Mouse (Mus musculus): Measurements from ENCODE around the gene 4930502E18Rik. TPM values are rescaled to one million over a fixed set of nuclear protein-coding genes. Genes with fewer than 3 reads are reported as not detected.
"Not testable (repeated sequence)": the region's sequence is repeated elsewhere in the genome, so short reads cannot be mapped to it uniquely, and the experiment has no call there.

4930502E18Rik gene
- polyA plus RNA-seq (2015; fragmentation: Nextera tagmentation; extraction: Ambion mirVana): 0.23 and 0.32 TPM in 2 replicates

DNA sequence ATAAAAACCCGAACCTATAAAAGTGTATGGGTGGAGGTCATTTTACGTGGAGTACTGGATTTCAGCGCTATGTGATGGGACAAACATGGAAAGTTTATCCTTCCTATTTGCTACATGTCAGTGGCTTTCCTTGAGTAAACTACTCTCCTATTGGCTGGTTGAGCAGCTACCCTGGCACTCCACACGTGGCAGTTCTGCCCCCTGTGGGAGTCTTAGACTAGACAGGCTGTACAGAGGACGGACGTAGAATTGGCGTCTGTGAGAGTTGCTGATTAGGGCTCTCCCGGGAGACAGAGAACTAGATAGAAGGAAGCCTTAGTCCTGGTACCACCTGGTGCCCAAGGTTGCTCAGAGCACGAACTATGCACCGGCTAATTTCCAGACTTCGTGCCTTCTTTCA is at the start of gene 4930502E18Rik:
4930502E18Rik (plus strand) TSS at position 231 of the 400 bp plus-strand sequence.
- Histone ChIP-seq H3K36me3 (replicated peaks) (no peaks in the 10 kb centered on the region), H3K4me2 (no peak within 1 kb of the TSS), H3K27me3 (replicated peaks) (no peaks in the 10 kb centered on the region), H3K4me3 (no peak within 1 kb of the TSS), H3K9ac (no peak within 1 kb of the TSS), H3K4me1 (no peaks in the 10 kb centered on the region), H3K9me3 (no peaks in the 10 kb centered on the region), H3K27ac (no peak within 1 kb of the TSS)
- ATAC-seq (replicated peaks): no peak
- 76% methylated on average over 11 of the region's 11 CpGs for WGBS

DNA sequence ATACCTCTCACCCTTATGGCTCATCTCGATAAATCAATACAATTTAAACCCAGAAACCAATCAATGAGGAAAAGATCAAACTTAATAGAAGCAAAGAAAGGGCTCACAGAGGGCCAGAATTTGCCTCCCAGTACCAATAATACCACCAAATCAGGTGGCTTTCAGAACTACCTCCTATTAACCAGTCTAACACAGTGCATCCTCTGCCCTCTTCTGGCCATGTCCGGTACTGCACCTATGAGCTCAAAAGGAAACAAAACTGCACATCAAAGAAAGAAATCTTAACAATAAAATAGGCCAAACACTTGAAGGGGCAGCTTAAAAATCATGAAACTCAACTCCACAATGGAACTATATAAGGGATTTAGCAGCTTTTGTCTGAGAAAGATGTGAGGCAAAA is 47.7 kb upstream of the 4930502E18Rik start:
- not testable (repeated sequence) for H3K4me2 ChIP-seq; H3K27me3 ChIP-seq (replicated peaks); H3K4me3 ChIP-seq; H3K27ac ChIP-seq; H3K9ac ChIP-seq; H3K4me1 ChIP-seq; H3K36me3 ChIP-seq (replicated peaks); H3K9me3 ChIP-seq
- peak; percentile 74; the same call in 1 of the 2 replicates for ATAC-seq (replicated peaks)
- 44% methylated on average over 2 of the region's 2 CpGs for WGBS

DNA sequence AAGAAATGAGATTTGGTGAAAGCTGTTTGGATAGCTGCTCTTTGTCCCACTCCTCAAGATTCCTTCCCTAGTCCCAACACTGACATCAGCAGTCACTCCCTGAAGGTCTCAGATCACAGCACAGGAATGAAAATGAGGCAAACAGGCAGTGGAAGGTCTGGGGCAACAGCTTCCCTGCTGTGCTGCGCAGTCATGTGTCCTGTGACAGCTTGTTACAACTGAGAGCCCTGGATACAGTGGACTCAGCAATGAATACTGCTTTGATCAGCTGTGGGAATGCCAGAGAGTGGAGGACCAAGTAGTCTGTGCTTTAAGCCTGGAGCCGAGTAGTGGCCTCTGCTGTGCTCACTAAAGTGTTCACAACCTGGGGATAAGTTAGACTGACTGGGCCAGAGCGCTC is 42.0 kb upstream of the 4930502E18Rik start:
- H3K27me3 ChIP-seq (replicated peaks); H3K27ac ChIP-seq; H3K9me3 ChIP-seq; H3K36me3 ChIP-seq (replicated peaks); H3K9ac ChIP-seq; H3K4me3 ChIP-seq; H3K4me1 ChIP-seq; ATAC-seq (replicated peaks); H3K4me2 ChIP-seq: not testable (repeated sequence)
- WGBS: 53% methylated on average over 2 of the region's 3 CpGs

DNA sequence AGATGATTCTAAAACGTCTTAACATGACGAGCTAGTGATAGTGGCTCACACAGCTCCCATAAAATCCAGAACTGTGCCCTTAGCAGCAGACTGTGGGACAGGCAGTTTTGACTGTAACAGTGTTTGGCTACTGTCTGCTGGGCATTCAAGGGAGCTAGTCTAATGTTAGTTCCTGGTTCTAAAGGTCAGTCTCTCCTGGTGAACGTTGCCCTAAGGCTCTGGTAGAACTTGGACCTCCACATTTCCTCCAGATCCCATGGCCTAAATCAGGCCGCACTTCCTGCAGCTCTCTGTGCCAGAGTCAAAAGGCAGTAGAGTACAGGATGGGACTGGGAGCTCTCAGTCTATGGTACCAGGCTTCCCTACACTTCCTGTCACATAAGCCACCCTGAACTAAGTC is 40.0 kb upstream of the 4930502E18Rik start:
- H3K27ac ChIP-seq: not testable (repeated sequence)
- 68% methylated on average over 2 of the region's 4 CpGs for WGBS

DNA sequence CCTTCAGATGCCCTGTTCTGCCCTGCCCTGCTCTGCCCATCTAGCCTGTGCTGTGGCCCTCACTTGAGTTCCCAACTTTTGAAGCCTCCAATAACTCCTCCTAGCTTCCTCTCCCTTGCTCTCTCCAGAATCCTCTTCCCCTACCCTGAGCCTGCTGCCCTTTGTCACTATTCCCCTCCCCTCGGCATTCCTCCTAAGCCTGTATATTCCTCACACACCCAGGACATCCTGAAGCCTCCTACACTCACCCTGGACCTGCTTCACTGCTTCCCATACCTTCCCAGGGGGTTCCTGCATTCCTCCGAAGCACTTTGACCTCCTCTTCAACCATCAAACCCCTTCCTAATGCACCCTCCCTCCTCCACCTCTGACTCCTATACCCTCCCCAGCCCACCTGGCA is 32.6 kb upstream of the 4930502E18Rik start:
- no peak overlapping the region for H3K9ac ChIP-seq
- no peaks in the 10 kb centered on the region for H3K9me3 ChIP-seq
- H3K27ac ChIP-seq: no peak overlapping the region
- H3K4me3 ChIP-seq: no peak overlapping the region
- 59% methylated on average over 2 of the region's 2 CpGs for WGBS
- H3K27me3 ChIP-seq (replicated peaks): no peaks in the 10 kb centered on the region
- no peak overlapping the region for H3K4me2 ChIP-seq
- no peaks in the 10 kb centered on the region for H3K4me1 ChIP-seq
- ATAC-seq (replicated peaks): no peak
- no peaks in the 10 kb centered on the region for H3K36me3 ChIP-seq (replicated peaks)

More for the DNA sequence above, 40.0 kb upstream of the 4930502E18Rik start:
- not testable (repeated sequence) for H3K4me3 ChIP-seq; H3K4me1 ChIP-seq; H3K36me3 ChIP-seq (replicated peaks); ATAC-seq (replicated peaks); H3K9me3 ChIP-seq; H3K4me2 ChIP-seq; H3K9ac ChIP-seq; H3K27me3 ChIP-seq (replicated peaks)

DNA sequence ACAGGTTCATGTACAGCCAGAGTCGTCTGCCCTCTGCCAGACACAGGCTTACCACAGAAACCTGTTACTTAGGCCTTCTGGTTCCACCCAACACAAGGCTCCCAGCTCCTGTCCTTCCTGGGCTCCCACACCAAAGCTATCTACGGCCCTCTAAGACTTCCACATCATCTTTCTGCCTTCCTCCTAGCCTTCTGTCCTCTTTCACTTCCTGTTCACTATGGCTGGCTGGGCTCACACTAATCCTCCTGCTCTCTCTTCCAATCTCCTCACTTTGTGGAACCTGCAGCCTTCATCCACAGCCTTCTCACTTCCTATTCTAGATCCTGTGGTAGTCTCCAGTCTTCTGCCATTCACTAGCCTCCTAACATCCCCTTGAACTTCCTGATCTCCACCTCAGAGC is 31.5 kb upstream of the 4930502E18Rik start:
- ATAC-seq (replicated peaks): no peak
- H3K36me3 ChIP-seq (replicated peaks): no peaks in the 10 kb centered on the region
- no peaks in the 10 kb centered on the region for H3K27me3 ChIP-seq (replicated peaks)
- WGBS: 83% methylated on average over 2 of the region's 2 CpGs
- no peak overlapping the region for H3K4me2 ChIP-seq
- no peaks in the 10 kb centered on the region for H3K4me1 ChIP-seq
- no peak overlapping the region for H3K9ac ChIP-seq
- no peaks in the 10 kb centered on the region for H3K9me3 ChIP-seq
- no peak overlapping the region for H3K4me3 ChIP-seq
- no peak overlapping the region for H3K27ac ChIP-seq

DNA sequence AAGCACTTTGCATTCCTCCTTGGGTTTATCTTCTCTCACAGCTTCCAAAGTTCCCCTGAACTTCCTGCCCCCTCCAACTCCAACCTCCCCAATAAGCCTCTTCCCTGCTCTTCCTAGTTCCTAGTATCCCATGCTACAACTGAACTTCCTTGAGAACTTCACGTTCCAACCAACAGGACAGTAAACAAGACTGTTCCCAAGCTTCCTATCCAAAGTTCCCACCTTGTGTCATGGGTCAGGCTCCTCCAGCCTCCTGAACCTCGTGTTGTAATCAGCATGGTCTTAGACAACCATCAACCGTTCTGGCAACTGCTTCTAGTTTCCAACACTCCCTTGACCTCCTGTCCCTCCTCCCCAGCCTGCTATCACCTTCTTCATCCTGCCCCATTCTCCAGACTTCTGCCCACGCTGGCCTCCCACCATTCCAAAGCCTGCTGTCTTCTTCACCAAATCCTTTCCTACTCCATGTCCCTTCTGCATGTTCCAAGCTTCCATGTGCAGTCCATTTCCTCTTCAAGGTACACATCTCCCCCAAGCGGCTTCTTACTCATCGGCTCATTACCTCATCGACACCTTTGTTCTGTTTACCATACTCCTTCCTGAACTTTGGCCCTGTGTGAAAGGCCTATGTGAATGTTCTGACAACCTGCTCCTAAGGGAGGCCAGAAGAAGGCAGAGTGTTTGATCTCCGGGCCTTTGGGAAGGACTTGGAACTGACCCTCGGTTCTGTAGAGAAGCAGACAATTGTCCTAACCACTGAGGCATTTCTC is 30.4 kb upstream of the 4930502E18Rik start:
- Histone ChIP-seq H3K9me3 (no peaks in the 10 kb centered on the region), H3K36me3 (replicated peaks) (no peaks in the 10 kb centered on the region), H3K9ac (no peak overlapping the region), H3K4me1 (no peaks in the 10 kb centered on the region), H3K4me3 (no peak overlapping the region), H3K27me3 (replicated peaks) (no peaks in the 10 kb centered on the region), H3K4me2 (no peak overlapping the region), H3K27ac (no peak overlapping the region)
- WGBS: 85% methylated on average over 9 of the region's 9 CpGs
- no peak for ATAC-seq (replicated peaks)

DNA sequence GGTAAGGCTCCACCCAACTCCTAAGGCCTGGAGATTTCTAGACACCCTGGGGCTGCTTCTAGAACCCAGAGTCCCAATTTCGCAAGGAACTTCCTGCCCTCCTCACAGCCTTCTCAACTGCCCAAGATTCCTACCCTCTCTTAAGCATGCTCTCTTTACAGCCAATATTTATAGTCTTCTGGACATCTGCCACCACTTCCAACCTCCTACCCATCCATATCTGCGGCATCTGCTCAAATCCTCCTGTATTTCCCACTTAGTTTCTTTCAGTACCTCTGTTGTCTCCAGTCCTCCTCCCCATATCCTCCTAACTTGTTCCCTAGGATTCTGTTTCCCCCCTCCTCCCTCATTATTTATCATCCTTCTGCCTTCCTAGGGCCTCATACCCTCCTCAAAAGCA is 25.4 kb upstream of the 4930502E18Rik start:
- 74% methylated on average over 2 of the region's 2 CpGs for WGBS
- no peaks in the 10 kb centered on the region for H3K4me1 ChIP-seq
- ATAC-seq (replicated peaks): no peak
- no peak overlapping the region for H3K9ac ChIP-seq
- H3K9me3 ChIP-seq: no peaks in the 10 kb centered on the region
- H3K36me3 ChIP-seq (replicated peaks): no peaks in the 10 kb centered on the region
- no peaks in the 10 kb centered on the region for H3K27me3 ChIP-seq (replicated peaks)
- H3K4me3 ChIP-seq: no peak overlapping the region
- H3K27ac ChIP-seq: no peak overlapping the region
- H3K4me2 ChIP-seq: no peak overlapping the region

DNA sequence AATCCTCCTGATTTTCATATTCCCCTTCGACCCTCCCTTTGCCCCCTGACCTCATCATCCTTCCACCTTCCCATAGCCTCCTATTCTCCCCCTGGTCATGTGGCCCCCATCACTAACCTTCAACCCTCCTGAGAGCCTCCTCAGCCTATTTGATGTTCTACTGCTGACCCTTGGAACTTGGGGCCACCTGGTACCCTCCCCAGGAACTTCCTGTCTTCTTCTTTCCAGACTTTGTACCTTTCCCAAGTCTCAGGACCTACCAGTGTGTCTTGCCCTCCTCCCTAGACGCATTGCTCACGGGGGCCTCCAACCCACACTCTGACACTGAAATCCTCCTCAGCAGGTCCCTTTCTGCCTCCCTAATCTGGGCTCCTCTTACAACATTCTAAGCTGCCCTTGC is 22.0 kb upstream of the 4930502E18Rik start:
- Histone ChIP-seq H3K4me3 (no peak overlapping the region), H3K9me3 (no peaks in the 10 kb centered on the region), H3K27me3 (replicated peaks) (no peaks in the 10 kb centered on the region), H3K27ac (no peak overlapping the region), H3K4me2 (no peak overlapping the region), H3K9ac (no peak overlapping the region), H3K4me1 (no peaks in the 10 kb centered on the region), H3K36me3 (replicated peaks) (no peaks in the 10 kb centered on the region)
- no peak for ATAC-seq (replicated peaks)
- WGBS: 62% methylated on average over 3 of the region's 3 CpGs

DNA sequence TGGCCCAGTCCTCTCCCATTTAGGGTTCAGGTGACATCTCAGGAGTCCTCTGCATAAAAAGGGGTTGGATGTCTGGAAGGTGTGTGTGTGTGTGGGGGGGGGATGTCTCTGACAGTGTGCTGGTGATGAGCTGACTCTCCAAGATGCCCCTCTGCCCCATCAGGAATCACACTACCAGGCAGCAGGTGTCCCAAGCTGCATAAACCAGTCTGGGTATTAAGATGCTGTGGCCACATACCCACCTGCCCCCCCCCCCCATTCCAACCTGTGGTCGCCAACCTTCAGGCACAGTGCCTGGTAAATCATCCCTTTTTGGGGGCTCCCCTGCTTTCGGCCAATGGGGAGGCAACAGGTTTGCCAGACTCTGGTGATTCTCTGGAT is 8.7 kb upstream of the 4930502E18Rik start:
- WGBS: 63% methylated on average over 2 of the region's 2 CpGs
- Histone ChIP-seq H3K4me1 (no peaks in the 10 kb centered on the region), H3K9ac (peak overlapping the region; percentile 48; the same call in 1 of the 2 replicates), H3K9me3 (no peaks in the 10 kb centered on the region), H3K27ac (peak overlapping the region; percentile 65; the same call in 1 of the 2 replicates), H3K27me3 (replicated peaks) (no peaks in the 10 kb centered on the region), H3K36me3 (replicated peaks) (no peaks in the 10 kb centered on the region), H3K4me2 (peak overlapping the region; percentile 59), H3K4me3 (peak overlapping the region; percentile 41)
- ATAC-seq (replicated peaks): peak; percentile 55

DNA sequence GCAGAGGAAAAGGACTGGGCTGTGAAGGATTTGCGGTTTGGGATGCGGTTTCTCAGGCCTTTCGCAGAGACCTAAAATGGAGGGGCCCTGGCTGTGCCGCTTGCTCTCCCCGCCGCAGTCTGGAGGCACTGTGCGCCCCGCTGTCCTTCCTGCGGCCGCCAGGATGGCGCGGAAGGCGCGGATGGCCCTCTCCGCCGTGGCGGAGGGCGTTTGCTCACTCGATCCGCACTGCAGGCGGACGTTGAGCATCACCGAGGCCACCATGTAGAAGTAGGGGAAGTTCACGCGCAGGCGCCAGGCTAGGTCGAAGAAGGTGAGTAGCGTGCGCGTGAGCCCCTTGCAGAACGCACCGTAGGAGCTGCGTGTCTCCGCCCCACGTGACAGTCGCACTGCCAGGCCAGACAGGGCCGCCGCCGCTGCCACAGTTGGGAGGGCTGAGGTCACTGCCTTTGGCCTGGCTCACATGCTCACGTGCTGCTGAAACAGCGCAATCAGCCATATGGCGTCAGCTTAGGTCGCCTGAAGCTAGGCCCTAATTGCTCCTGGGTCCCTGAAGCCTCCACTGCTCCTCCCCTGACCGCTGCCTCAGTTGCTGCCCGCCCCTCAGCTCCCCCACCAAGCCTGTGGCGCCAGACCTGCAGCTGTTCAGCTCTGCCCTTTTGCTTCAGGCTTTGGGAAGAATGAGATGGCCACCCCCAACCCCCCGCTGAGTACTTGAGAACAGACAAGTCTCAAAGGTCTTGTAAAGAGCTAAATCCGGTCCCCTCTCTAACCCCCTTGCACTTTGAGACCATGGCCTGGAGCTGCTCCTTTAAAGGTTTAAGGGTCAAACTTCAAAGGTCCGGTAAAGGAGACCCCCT is 8.1 kb upstream of the 4930502E18Rik start:
- Histone ChIP-seq H3K9me3 (no peaks in the 10 kb centered on the region), H3K4me2 (peak overlapping the region; percentile 59), H3K27ac (peak overlapping the region; percentile 65), H3K4me3 (peak overlapping the region; percentile 41), H3K27me3 (replicated peaks) (no peaks in the 10 kb centered on the region), H3K36me3 (replicated peaks) (no peaks in the 10 kb centered on the region), H3K9ac (peak overlapping the region; percentile 48), H3K4me1 (no peaks in the 10 kb centered on the region)
- 21% methylated on average over 49 of the region's 49 CpGs for WGBS
- peak; percentile 95 for ATAC-seq (replicated peaks)

DNA sequence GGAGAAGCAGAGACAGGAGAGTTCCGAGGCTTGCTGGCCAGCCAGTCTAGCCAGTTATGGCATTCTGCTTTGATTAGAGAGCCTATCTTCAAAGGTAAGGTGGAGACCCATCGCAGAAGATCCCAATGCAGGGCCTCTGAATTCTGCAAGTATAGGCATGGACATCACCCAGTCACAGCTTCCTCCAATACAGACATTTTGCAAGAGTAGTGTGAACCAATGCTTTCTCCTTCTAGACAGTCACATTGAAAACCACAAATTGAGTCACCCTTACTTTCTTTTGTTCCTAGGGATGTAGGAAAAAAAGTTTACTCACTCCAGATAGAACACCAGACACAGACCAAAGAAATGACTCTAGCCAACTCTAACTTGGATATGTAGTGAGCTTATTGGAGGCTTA is 4.3 kb downstream of the 4930502E18Rik start:
- Histone ChIP-seq H3K9ac (no peak overlapping the region), H3K27ac (no peak overlapping the region), H3K4me1 (no peaks in the 10 kb centered on the region), H3K4me3 (no peak overlapping the region), H3K36me3 (replicated peaks) (no peaks in the 10 kb centered on the region), H3K4me2 (no peak overlapping the region), H3K9me3 (no peaks in the 10 kb centered on the region), H3K27me3 (replicated peaks) (no peaks in the 10 kb centered on the region)
- WGBS: 83% methylated on average over 2 of the region's 2 CpGs
- no peak for ATAC-seq (replicated peaks)

All from midbrain, embryonic 15.5 days (tissue).